Mouse (Mus musculus) forebrain, postnatal 0 days (tissue): ENCODE data around the gene Spib. TPM values are rescaled to one million over a fixed set of nuclear protein-coding genes. Genes with fewer than 3 reads are reported as not detected.

Experiments used
- ATAC-seq: fragments of 200-750 bp; cut with Nextera tagmentation; 2 replicates; pipeline ENCODE4 v1.8.0; 2017; ENCODE audit warnings: mild to moderate bottlenecking, moderate library complexity
- DNase-seq: peaks from one replicate; pipeline ENCODE4 v3.0.0-alpha.2; 2015
- H3K27ac ChIP-seq: fragments of 300-500 bp; sonication (generic); 2 replicates; pipeline ENCODE4 v1.5.1; 2014; ENCODE audit warnings: low read depth, mild to moderate bottlenecking, antibody characterized with exemption, low read length, moderate library complexity, mixed read lengths
- H3K27me3 ChIP-seq: fragments of 300-500 bp; sonication (generic); 2 replicates; pipeline ENCODE4 v1.6.1; 2014; ENCODE audit warnings: mild to moderate bottlenecking, low read length, mixed read lengths; ENCODE audit not compliant: insufficient read depth
- H3K36me3 ChIP-seq: fragments of 300-500 bp; sonication (generic); 2 replicates; pipeline ENCODE4 v1.6.1; 2014; ENCODE audit warnings: mild to moderate bottlenecking, moderate library complexity; ENCODE audit not compliant: insufficient read depth
- H3K4me1 ChIP-seq: fragments of 300-500 bp; sonication (generic); 2 replicates; pipeline ENCODE4 v1.6.1; 2014; ENCODE audit warnings: antibody characterized with exemption; ENCODE audit not compliant: insufficient read depth
- H3K4me2 ChIP-seq: fragments of 300-500 bp; sonication (generic); 2 replicates; pipeline ENCODE4 v1.6.1; 2014; ENCODE audit warnings: low read depth, mild to moderate bottlenecking, moderate library complexity
- H3K4me3 ChIP-seq: fragments of 300-500 bp; sonication (generic); 2 replicates; pipeline ENCODE4 v1.5.1; 2014; ENCODE audit warnings: low read depth, low read length, mixed read lengths
- H3K9ac ChIP-seq: fragments of 300-500 bp; sonication (generic); 2 replicates; pipeline ENCODE4 v1.6.1; 2014; ENCODE audit warnings: mild to moderate bottlenecking
- H3K9me3 ChIP-seq: fragments of 300-500 bp; sonication (generic); 2 replicates; pipeline ENCODE4 v1.6.1; 2016; ENCODE audit warnings: low read length
- CTCF ChIP-seq: sonication (generic); IDR thresholded peaks from 2 replicates; pipeline ENCODE4 v1.5.1; 2016; ENCODE audit warnings: antibody characterized with exemption, control low read depth, low read depth
- WGBS: fragments of 180-500 bp; shearing (Covaris S2); extraction: QIAGEN DNeasy Blood & Tissue Kit; methylation state at CpG from one replicate; pipeline ENCODE4 v1.1.7; 2014; 5-methylcytosine and 5-hydroxymethylcytosine counted together
- polyA plus RNA-seq: library from polyadenylated mRNA; unstranded; fragments of >200 nt; fragmentation: Nextera tagmentation; extraction: Ambion mirVana; gene quantifications from 2 replicates; pipeline ENCODE4 v1.2.1, GENCODE M21; 2015
- total RNA-seq: library from RNA; depleted of rRNA; stranded (reverse); fragments of >200 nt; gene quantifications from 2 replicates; pipeline ENCODE4 v1.2.3, GENCODE M21; 2014

The Spib gene
- total and polyA plus RNA-seq, 2 experiments from 2014 or later = 0.05 TPM; not detected in 1

GRCm38 (mm10) chr7:44568803-44569202, 36.9 kb upstream of the Spib start:
- Histone ChIP-seq H3K9me3 (no peaks in the 10 kb centered on the region), H3K4me3 (no peak overlapping the region), H3K27ac (no peak overlapping the region), H3K36me3 (no peaks in the 10 kb centered on the region), H3K27me3 (no peaks in the 10 kb centered on the region), H3K4me1 (no peaks in the 10 kb centered on the region), H3K4me2 (no peak overlapping the region), H3K9ac (no peak overlapping the region)
- no peak for ATAC-seq
- no peak for TF ChIP-seq CTCF
- 74% methylated on average over 9 of the region's 9 CpGs for WGBS
- DNase-seq = no peak

- TF ChIP-seq CTCF = no peak
- Histone ChIP-seq H3K4me3 (no peak overlapping the region), H3K4me2 (no peak overlapping the region), H3K27ac (no peak overlapping the region), H3K27me3 (no peaks in the 10 kb centered on the region), H3K4me1 (no peaks in the 10 kb centered on the region), H3K9ac (no peak overlapping the region), H3K9me3 (no peaks in the 10 kb centered on the region), H3K36me3 (no peaks in the 10 kb centered on the region)
- no peak for DNase-seq
- WGBS = 83% methylated on average over 6 of the region's 6 CpGs
- ATAC-seq = no peak
Measured at GRCm38 (mm10) chr7:44565414-44565813, 33.5 kb upstream of the Spib start.

- 83% methylated on average over 10 of the region's 10 CpGs for WGBS
- Histone ChIP-seq H3K4me1 (no peaks in the 10 kb centered on the region), H3K4me3 (no peak overlapping the region)
Measured at GRCm38 (mm10) chr7:44564486-44564885, 32.6 kb upstream of the Spib start.

GRCm38 (mm10) chr7:44563284-44563683, 31.4 kb upstream of the Spib start:
- Histone ChIP-seq H3K27ac (no peak overlapping the region), H3K27me3 (no peaks in the 10 kb centered on the region), H3K36me3 (no peaks in the 10 kb centered on the region), H3K4me3 (no peak overlapping the region), H3K4me2 (no peak overlapping the region), H3K4me1 (no peaks in the 10 kb centered on the region), H3K9me3 (no peaks in the 10 kb centered on the region), H3K9ac (no peak overlapping the region)
- WGBS = 50% methylated on average over 8 of the region's 8 CpGs
- ATAC-seq (no peak), DNase-seq (no peak)
- TF ChIP-seq CTCF = no peak

More at GRCm38 (mm10) chr7:44564486-44564885, 32.6 kb upstream of the Spib start:
- Histone ChIP-seq H3K36me3 (no peaks in the 10 kb centered on the region), H3K27me3 (no peaks in the 10 kb centered on the region), H3K4me2 (no peak overlapping the region), H3K9ac (no peak overlapping the region), H3K27ac (no peak overlapping the region), H3K9me3 (no peaks in the 10 kb centered on the region)
- no peak for DNase-seq
- TF ChIP-seq CTCF = no peak
- no peak for ATAC-seq

GRCm38 (mm10) chr7:44560435-44561400, 28.8 kb upstream of the Spib start:
- peak; percentile 81 for ATAC-seq
- peak; percentile 83 for TF ChIP-seq CTCF
- H3K9ac ChIP-seq = no peak overlapping the region
- 57% methylated on average over 18 of the region's 18 CpGs for WGBS
- H3K27me3 ChIP-seq = no peaks in the 10 kb centered on the region; the same call in 1 of the 2 replicates
- H3K4me3 ChIP-seq = no peak overlapping the region
- DNase-seq = peak; percentile 88
- H3K9me3 ChIP-seq = no peaks in the 10 kb centered on the region
- H3K4me1 ChIP-seq = no peaks in the 10 kb centered on the region
- H3K36me3 ChIP-seq = no peaks in the 10 kb centered on the region
- no peak overlapping the region for H3K4me2 ChIP-seq
- no peak overlapping the region for H3K27ac ChIP-seq

- no peaks in the 10 kb centered on the region; the same call in 1 of the 2 replicates for H3K27me3 ChIP-seq
- no peak overlapping the region for H3K4me3 ChIP-seq
- H3K27ac ChIP-seq = no peak overlapping the region
- no peaks in the 10 kb centered on the region for H3K36me3 ChIP-seq
- DNase-seq (no peak), ATAC-seq (no peak)
- H3K4me1 ChIP-seq = no peaks in the 10 kb centered on the region
- H3K9ac ChIP-seq = no peak overlapping the region
- H3K4me2 ChIP-seq = no peak overlapping the region
- WGBS = 67% methylated on average over 2 of the region's 2 CpGs
- TF ChIP-seq CTCF = no peak
- no peaks in the 10 kb centered on the region for H3K9me3 ChIP-seq
Measured at GRCm38 (mm10) chr7:44557629-44558028, 25.8 kb upstream of the Spib start.

GRCm38 (mm10) chr7:44553826-44554225, 22.0 kb upstream of the Spib start, which contains the start of gene Nr1h2:
TSS of gene Nr1h2 (minus strand) at chr7:44553951.
- Histone ChIP-seq H3K4me3 (peak within 1 kb of the TSS; percentile 64), H3K36me3 (peaks cover 26% of the 10 kb centered on the region), H3K27me3 (no peaks in the 10 kb centered on the region; the same call in 1 of the 2 replicates), H3K4me2 (peak within 1 kb of the TSS; percentile 78), H3K9me3 (no peaks in the 10 kb centered on the region), H3K9ac (peak within 1 kb of the TSS; percentile 18; the same call in 1 of the 2 replicates), H3K27ac (peak within 1 kb of the TSS; percentile 80), H3K4me1 (no peaks in the 10 kb centered on the region)
- peak; percentile 96 for DNase-seq
- WGBS = under 1% methylated on average over 22 of the region's 22 CpGs
- ATAC-seq = peak; percentile 87
- no peak for TF ChIP-seq CTCF
